Mouse (Mus musculus): ENCODE measurements at regions not wholly inside any gene's neighbourhood (a gene's known extent, or its start where the extent isn't known, plus 50 kb on each side); places are given as distances from the start of the nearest gene placed in this dataset.

DNA sequence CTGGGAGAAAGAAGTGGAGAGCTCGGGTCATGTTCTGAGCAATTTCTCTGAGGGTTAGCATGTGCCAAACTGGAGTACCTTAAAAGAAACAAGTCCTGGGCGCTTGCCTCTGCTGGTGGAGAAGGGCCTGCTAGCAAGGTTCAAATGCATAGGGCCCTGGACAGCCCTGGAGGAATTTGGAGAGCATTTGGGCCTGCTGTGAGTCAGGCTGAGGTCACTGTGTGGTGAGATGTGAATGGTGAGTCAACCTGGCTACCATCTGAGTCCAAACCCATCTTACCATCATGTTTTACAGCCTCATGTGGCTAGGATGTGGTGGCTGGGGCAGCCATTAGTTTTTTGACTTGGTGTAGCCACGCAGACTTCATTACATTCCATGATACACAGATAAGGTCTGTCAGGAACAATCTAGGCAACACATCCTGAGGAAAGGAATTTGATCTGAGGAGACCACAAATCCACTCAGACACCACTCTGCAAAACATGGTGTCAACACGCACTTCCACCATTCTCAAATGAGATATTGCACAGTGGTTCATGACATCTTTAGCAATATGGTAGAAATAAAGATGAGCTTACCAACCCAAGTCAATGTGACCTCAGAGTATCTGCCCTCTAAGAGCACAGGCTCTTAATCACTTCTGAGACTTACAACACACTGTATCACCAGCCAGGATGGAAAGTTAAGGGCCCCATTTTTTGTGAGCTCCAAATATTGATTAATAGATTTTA is 83.1 kb downstream of the Thbs2 start:
- Histone ChIP-seq H3K4me3 (ENCODE audit: low read depth, low read length) (no peak overlapping the region), H3K36me3 (ENCODE audit: control insufficient read depth, insufficient read depth, low read length) (no peaks in the 10 kb centered on the region), H3K27ac (ENCODE audit: insufficient read depth, low read depth, low read length) (no peak overlapping the region), H3K27me3 (ENCODE audit: control insufficient read depth, insufficient read depth, low read length) (no peaks in the 10 kb centered on the region), H3K4me1 (ENCODE audit: control insufficient read depth, insufficient read depth, insufficient read length, low read length) (no peaks in the 10 kb centered on the region)
- TF ChIP-seq CTCF (IDR thresholded peaks at IDR 0.05; ENCODE audit: extremely low read depth, insufficient read length, insufficient replicate concordance, low read depth, low read length) (no peak), POLR2A (IDR thresholded peaks at IDR 0.05; ENCODE audit: low read depth, low read length) (no peak)
- WGBS, result 71% methylated on average over 4 of the region's 4 CpGs

GRCm38 (mm10) chr17:14608845-14609244 is 85.2 kb downstream of the Thbs2 start:
- Histone ChIP-seq H3K36me3 (ENCODE audit: control insufficient read depth, insufficient read depth, low read length) (no peaks in the 10 kb centered on the region), H3K4me1 (ENCODE audit: control insufficient read depth, insufficient read depth, insufficient read length, low read length) (no peaks in the 10 kb centered on the region), H3K27ac (ENCODE audit: insufficient read depth, low read depth, low read length) (no peak overlapping the region), H3K27me3 (ENCODE audit: control insufficient read depth, insufficient read depth, low read length) (no peaks in the 10 kb centered on the region), H3K4me3 (ENCODE audit: low read depth, low read length) (no peak overlapping the region)
- TF ChIP-seq POLR2A (IDR thresholded peaks at IDR 0.05; ENCODE audit: low read depth, low read length) (no peak), CTCF (IDR thresholded peaks at IDR 0.05; ENCODE audit: extremely low read depth, insufficient read length, insufficient replicate concordance, low read depth, low read length) (no peak)
- WGBS, result 81% methylated on average over 4 of the region's 4 CpGs

- 75% methylated on average over 5 of the region's 5 CpGs for WGBS
- H3K4me3 ChIP-seq (ENCODE audit: low read depth, low read length), result no peak overlapping the region
- no peaks in the 10 kb centered on the region for H3K27me3 ChIP-seq (ENCODE audit: control insufficient read depth, insufficient read depth, low read length)
- TF ChIP-seq CTCF (IDR thresholded peaks at IDR 0.05; ENCODE audit: extremely low read depth, insufficient read length, insufficient replicate concordance, low read depth, low read length) (no peak), POLR2A (IDR thresholded peaks at IDR 0.05; ENCODE audit: low read depth, low read length) (no peak)
- H3K27ac ChIP-seq (ENCODE audit: insufficient read depth, low read depth, low read length), result no peak overlapping the region
- H3K36me3 ChIP-seq (ENCODE audit: control insufficient read depth, insufficient read depth, low read length), result no peaks in the 10 kb centered on the region
- no peaks in the 10 kb centered on the region for H3K4me1 ChIP-seq (ENCODE audit: control insufficient read depth, insufficient read depth, insufficient read length, low read length)
Observed at GRCm38 (mm10) chr17:14606356-14606989, 87.6 kb downstream of the Thbs2 start.

DNA sequence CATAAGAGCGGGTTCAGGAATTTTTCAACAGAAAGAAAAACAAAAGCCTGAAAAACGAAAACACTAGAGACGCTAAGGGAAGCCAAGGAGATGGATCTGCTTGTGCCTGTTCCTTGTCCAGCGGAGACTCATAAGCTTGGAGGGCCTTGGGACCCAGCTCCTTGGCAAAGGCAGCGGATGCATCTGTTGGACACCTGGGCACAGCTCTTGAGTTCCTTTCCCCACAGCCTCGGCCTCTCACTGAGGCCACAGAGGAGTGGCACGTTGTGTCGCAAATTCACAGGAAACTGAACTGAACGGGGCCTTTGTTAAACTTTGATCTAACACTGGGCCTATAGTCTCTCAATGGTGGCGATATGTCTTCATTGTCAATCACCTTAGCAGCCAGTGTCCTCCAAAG is 94.4 kb downstream of the Thbs2 start:
- H3K4me1 ChIP-seq (ENCODE audit: control insufficient read depth, insufficient read depth, insufficient read length, low read length), result no peaks in the 10 kb centered on the region
- WGBS, result 69% methylated on average over 10 of the region's 10 CpGs
- TF ChIP-seq POLR2A (IDR thresholded peaks at IDR 0.05; ENCODE audit: low read depth, low read length) (no peak), CTCF (IDR thresholded peaks at IDR 0.05; ENCODE audit: extremely low read depth, insufficient read length, insufficient replicate concordance, low read depth, low read length) (no peak)
- no peaks in the 10 kb centered on the region for H3K36me3 ChIP-seq (ENCODE audit: control insufficient read depth, insufficient read depth, low read length)
- H3K27ac ChIP-seq (ENCODE audit: insufficient read depth, low read depth, low read length), result no peak overlapping the region
- H3K4me3 ChIP-seq (ENCODE audit: low read depth, low read length), result no peak overlapping the region
- H3K27me3 ChIP-seq (ENCODE audit: control insufficient read depth, insufficient read depth, low read length), result no peaks in the 10 kb centered on the region

DNA sequence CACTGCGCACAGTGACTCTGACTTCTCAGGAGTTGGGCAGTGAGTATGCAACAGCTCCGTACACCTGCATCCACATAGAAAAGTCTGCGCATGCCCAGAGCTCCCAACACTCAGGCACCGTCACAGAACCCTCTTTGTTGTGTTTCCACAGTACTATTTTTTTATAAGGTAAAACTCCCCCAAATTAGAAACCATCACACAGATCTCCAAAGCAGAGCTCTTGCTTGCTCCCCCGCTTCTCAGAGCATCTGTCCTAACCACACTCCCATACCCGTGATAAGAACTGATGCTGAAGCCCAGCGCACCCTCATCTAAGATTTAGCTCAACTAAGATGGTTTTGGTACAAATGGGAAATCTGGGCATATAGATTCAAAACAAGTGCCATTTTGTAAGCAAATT is 97.6 kb downstream of the Thbs2 start:
- H3K27me3 ChIP-seq (ENCODE audit: control insufficient read depth, insufficient read depth, low read length), result no peaks in the 10 kb centered on the region
- no peaks in the 10 kb centered on the region for H3K4me1 ChIP-seq (ENCODE audit: control insufficient read depth, insufficient read depth, insufficient read length, low read length)
- no peak overlapping the region for H3K4me3 ChIP-seq (ENCODE audit: low read depth, low read length)
- H3K27ac ChIP-seq (ENCODE audit: insufficient read depth, low read depth, low read length), result no peak overlapping the region
- WGBS, result 85% methylated on average over 7 of the region's 7 CpGs
- no peaks in the 10 kb centered on the region for H3K36me3 ChIP-seq (ENCODE audit: control insufficient read depth, insufficient read depth, low read length)
- no peak for TF ChIP-seq POLR2A (IDR thresholded peaks at IDR 0.05; ENCODE audit: low read depth, low read length)
- no peak for TF ChIP-seq CTCF (IDR thresholded peaks at IDR 0.05; ENCODE audit: extremely low read depth, insufficient read length, insufficient replicate concordance, low read depth, low read length)

- 75% methylated on average over 7 of the region's 7 CpGs for WGBS
- Histone ChIP-seq H3K36me3 (ENCODE audit: control insufficient read depth, insufficient read depth, low read length) (no peaks in the 10 kb centered on the region), H3K27me3 (ENCODE audit: control insufficient read depth, insufficient read depth, low read length) (no peaks in the 10 kb centered on the region), H3K4me3 (ENCODE audit: low read depth, low read length) (no peak overlapping the region), H3K27ac (ENCODE audit: insufficient read depth, low read depth, low read length) (no peak overlapping the region), H3K4me1 (ENCODE audit: control insufficient read depth, insufficient read depth, insufficient read length, low read length) (no peaks in the 10 kb centered on the region)
- TF ChIP-seq POLR2A (IDR thresholded peaks at IDR 0.05; ENCODE audit: low read depth, low read length) (no peak), CTCF (IDR thresholded peaks at IDR 0.05; ENCODE audit: extremely low read depth, insufficient read length, insufficient replicate concordance, low read depth, low read length) (no peak)
Observed at GRCm38 (mm10) chr17:14595525-14595924, 98.5 kb downstream of the Thbs2 start.

DNA sequence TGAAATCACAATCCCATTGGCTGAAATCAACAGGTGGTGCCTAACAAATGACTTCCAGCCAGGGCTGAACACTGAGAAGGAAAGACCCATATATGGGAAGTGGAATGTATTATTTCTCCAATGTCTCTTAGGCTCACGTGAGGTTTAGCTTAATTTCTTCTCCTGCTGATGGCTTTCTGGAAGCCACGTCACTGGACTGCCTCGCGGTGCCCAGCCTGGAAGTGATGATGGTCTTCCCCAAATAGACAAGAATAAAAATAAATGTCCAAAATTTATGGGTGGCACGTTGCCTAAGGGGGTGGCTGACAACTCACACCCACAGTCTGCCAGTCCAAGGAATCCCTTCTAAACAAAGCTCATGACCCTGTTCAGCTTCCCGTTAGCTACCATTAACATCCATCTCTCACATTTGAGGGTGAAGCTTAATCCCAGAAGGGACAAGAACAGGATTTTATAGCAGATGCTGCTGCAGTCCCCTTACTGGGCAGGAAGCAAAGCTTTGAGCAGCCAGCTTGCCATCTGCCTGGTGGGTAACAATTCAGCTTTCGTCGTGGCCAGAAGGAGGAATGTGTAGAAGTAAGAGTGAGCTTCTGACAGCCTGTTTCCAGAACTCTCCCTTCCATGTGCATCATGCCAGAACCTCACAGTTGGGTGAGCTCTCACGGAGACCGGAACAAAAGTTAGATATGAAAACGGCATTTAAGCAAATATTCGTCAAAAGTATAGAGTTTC is 105.8 kb downstream of the Thbs2 start:
- no peaks in the 10 kb centered on the region for H3K4me1 ChIP-seq (ENCODE audit: control insufficient read depth, insufficient read depth, insufficient read length, low read length)
- H3K27ac ChIP-seq (ENCODE audit: insufficient read depth, low read depth, low read length), result no peak overlapping the region
- TF ChIP-seq CTCF (IDR thresholded peaks at IDR 0.05; ENCODE audit: extremely low read depth, insufficient read length, insufficient replicate concordance, low read depth, low read length) (no peak), POLR2A (IDR thresholded peaks at IDR 0.05; ENCODE audit: low read depth, low read length) (no peak)
- WGBS, result 87% methylated on average over 12 of the region's 12 CpGs
- H3K36me3 ChIP-seq (ENCODE audit: control insufficient read depth, insufficient read depth, low read length), result no peaks in the 10 kb centered on the region
- H3K4me3 ChIP-seq (ENCODE audit: low read depth, low read length), result no peak overlapping the region
- no peaks in the 10 kb centered on the region for H3K27me3 ChIP-seq (ENCODE audit: control insufficient read depth, insufficient read depth, low read length)
